Mouse (Mus musculus) limb, embryonic 13.5 days (tissue): Measurements from ENCODE around the gene Paf1. TPM values are rescaled to one million over a fixed set of nuclear protein-coding genes. Genes with fewer than 3 reads are reported as not detected.
A peak's percentile ranks its signal among the peaks of the same experiment; 100 is the strongest.

Experiments
- ATAC-seq: fragments of 200-750 bp; cut with Nextera tagmentation; 2 replicates; pipeline ENCODE4 v1.8.0; 2017; ENCODE audit warnings: low read depth, moderate number of reproducible peaks, moderate TSS enrichment; ENCODE audit not compliant: low FRiP score
- H3K27ac ChIP-seq: fragments of 300-500 bp; sonication (generic); 2 replicates; pipeline ENCODE4 v1.5.1; 2015; ENCODE audit warnings: inconsistent platforms, mild to moderate bottlenecking, moderate library complexity
- H3K27me3 ChIP-seq: fragments of 300-500 bp; sonication (generic); 2 replicates; pipeline ENCODE4 v1.6.1; 2015; ENCODE audit warnings: mild to moderate bottlenecking, inconsistent platforms
- H3K36me3 ChIP-seq: fragments of 300-500 bp; sonication (generic); 2 replicates; pipeline ENCODE4 v1.6.1; 2015; ENCODE audit warnings: inconsistent platforms, mild to moderate bottlenecking, moderate library complexity
- H3K4me1 ChIP-seq: fragments of 300-500 bp; sonication (generic); 2 replicates; pipeline ENCODE4 v1.6.1; 2015; ENCODE audit warnings: inconsistent platforms
- H3K4me2 ChIP-seq: fragments of 300-500 bp; sonication (generic); replicated peaks from 2 replicates; pipeline ENCODE4 v1.6.1; 2015; ENCODE audit warnings: inconsistent platforms, mild to moderate bottlenecking, moderate library complexity
- H3K4me3 ChIP-seq: fragments of 300-500 bp; sonication (generic); 2 replicates; pipeline ENCODE4 v1.5.1; 2015; ENCODE audit warnings: moderate library complexity, mild to moderate bottlenecking, inconsistent platforms
- H3K9ac ChIP-seq: fragments of 300-500 bp; sonication (generic); 2 replicates; pipeline ENCODE4 v1.6.1; 2015; ENCODE audit warnings: mild to moderate bottlenecking, inconsistent platforms
- H3K9me3 ChIP-seq: fragments of 300-500 bp; sonication (generic); 2 replicates; pipeline ENCODE4 v1.6.1; 2016; ENCODE audit warnings: inconsistent platforms
- WGBS: fragments of 180-500 bp; shearing (Covaris S2); methylation state at CpG from one replicate; pipeline ENCODE4 v1.1.7; 2015; 5-methylcytosine and 5-hydroxymethylcytosine counted together
- polyA plus RNA-seq: library from polyadenylated mRNA; unstranded; fragments of >200 nt; fragmentation: Nextera tagmentation; extraction: Ambion mirVana; gene quantifications from 2 replicates; pipeline ENCODE4 v1.2.1, GENCODE M21; 2015

The Paf1 gene
- polyA plus RNA-seq, 1 experiment from 2014 or later = 77.9 TPM

DNA sequence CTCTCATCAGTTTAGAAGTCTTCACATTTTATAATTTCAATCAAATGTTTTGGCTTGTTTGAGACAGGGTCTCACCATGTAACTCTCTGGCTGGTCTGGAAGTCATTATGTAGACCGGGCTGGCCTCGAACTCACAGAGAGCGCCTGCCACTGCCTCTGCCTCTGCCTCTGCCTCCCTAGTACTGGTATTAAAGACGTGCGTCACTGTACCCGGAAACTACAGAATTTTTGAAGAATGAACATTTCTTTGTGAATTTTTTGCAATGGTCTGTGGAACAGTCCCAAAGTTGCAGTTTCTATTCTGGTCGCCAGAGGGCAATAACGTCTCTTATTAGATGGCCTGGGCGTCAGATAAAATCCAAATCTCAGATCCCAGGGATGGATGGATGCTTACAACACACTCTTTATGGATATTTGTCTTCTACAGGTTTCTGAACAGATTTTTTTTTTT, 19.6 kb upstream of the Paf1 start:
- WGBS = under 1% methylated on average over 9 of the region's 9 CpGs
- Histone ChIP-seq H3K4me3 (peak overlapping the region; percentile 86), H3K27ac (peak overlapping the region; percentile 97; the same call in 1 of the 2 replicates), H3K9me3 (no peaks in the 10 kb centered on the region), H3K27me3 (no peaks in the 10 kb centered on the region), H3K36me3 (peaks cover 32% of the 10 kb centered on the region), H3K9ac (peak overlapping the region; percentile 61; the same call in 1 of the 2 replicates), H3K4me2 (peak overlapping the region; percentile 60), H3K4me1 (peaks cover 60% of the 10 kb centered on the region)
- peak; percentile 1 for ATAC-seq

DNA sequence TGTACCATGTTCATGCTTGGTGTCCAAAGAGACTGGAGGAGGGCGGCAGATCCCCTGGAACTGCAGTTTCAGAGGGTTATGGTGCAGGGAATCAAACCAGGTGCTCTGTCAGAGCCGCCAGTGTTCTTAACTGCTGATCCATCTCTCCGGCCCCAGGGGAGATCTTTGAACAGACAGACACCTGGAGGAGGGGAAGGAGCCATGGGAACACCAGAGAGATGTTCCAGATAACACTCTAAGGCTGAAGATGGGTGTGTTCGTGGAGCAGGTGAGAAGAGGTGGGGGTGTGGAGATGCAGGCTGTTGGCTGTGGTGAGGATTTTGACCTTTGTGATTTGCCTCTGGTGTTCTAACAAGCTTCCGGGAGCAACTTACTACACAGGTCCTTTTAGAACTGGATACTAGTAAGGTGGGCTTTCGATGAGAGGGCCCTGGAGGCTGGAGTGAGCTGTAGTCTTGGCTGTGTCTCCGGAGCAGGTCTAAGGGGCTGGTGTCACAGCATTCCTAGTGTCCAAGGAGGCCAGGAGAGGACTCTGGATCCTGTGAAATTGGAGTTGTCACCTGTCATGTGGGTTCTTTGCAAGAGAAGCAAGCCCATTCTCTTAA, 18.8 kb upstream of the Paf1 start:
- peak overlapping the region; percentile 3 for H3K4me2 ChIP-seq
- H3K4me1 ChIP-seq = peaks cover 62% of the 10 kb centered on the region
- 73% methylated on average over 7 of the region's 7 CpGs for WGBS
- no peak overlapping the region for H3K4me3 ChIP-seq
- H3K27ac ChIP-seq = peak overlapping the region; percentile 11; the same call in 1 of the 2 replicates
- no peaks in the 10 kb centered on the region for H3K9me3 ChIP-seq
- no peaks in the 10 kb centered on the region for H3K27me3 ChIP-seq
- peak overlapping the region; percentile 19; the same call in 1 of the 2 replicates for H3K9ac ChIP-seq
- H3K36me3 ChIP-seq = peaks cover 24% of the 10 kb centered on the region
- no peak for ATAC-seq

DNA sequence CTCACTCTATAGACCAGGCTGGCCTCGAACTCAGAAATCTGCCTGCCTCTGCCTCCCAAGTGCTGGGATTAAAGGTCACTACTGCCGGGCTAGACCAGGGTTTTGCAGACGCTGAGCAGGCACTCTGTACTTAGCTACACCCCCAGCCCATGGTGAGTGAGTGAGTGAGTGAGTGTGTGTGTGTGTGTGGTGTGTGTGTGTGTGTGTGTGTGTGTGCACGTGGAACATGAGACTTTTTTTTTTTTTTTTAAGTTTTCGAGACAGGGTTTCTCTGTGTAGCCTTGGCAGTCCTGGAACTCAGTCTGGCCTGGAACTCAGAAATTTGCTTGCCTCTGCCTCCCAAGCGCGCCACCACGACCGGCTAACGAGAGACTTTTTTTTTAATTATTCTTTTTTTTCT, 18.1 kb upstream of the Paf1 start:
- H3K36me3 ChIP-seq = peaks cover 18% of the 10 kb centered on the region
- H3K27ac ChIP-seq = peak overlapping the region; percentile 97
- no peak for ATAC-seq
- no peaks in the 10 kb centered on the region for H3K27me3 ChIP-seq
- peak overlapping the region; percentile 77 for H3K4me3 ChIP-seq
- H3K9ac ChIP-seq = peak overlapping the region; percentile 72; the same call in 1 of the 2 replicates
- no peaks in the 10 kb centered on the region for H3K9me3 ChIP-seq
- H3K4me2 ChIP-seq = peak overlapping the region; percentile 95
- H3K4me1 ChIP-seq = peaks cover 60% of the 10 kb centered on the region
- 79% methylated on average over 9 of the region's 10 CpGs for WGBS

DNA sequence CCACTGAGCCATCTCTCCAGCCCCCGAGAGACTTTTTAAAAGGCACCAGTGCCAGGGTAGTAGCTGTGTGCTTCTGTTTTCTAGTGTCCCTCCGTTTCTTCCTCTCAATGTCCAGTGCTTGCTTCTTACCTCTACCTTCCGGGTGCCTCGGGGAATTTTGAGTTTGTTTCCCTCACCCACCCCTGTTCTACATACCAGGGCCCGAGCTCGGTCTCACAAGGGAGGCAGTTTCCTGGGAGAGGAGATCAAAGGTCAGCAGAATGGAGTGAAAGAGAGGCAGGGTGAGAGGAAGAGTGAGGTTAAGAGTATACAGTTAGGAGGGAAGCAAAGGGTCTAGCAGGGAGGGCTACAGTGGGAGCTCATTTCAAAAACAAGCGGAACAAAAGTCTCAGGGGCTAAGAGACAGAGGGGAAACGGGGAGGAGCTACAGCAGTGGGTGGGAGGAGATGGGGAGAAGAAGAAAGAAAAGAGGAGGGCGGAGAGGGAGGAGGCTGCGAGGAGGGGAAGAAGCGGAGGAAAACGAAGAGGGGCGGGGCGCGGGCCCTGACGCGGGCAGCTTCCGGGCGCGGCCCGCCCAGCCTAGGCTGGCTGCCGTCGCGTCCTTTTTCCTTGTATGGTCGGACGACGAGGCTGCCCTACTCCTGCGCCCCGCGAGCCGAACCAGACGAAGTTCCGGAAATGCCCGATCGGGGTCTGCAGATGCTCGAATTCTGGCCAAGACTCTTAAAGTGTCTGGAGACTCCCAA, 17.4 kb upstream of the Paf1 start:
- H3K36me3 ChIP-seq = peaks cover 11% of the 10 kb centered on the region
- peaks cover 59% of the 10 kb centered on the region for H3K4me1 ChIP-seq
- no peaks in the 10 kb centered on the region for H3K9me3 ChIP-seq
- H3K9ac ChIP-seq = peak overlapping the region; percentile 72
- peak overlapping the region; percentile 97 for H3K27ac ChIP-seq
- peak overlapping the region; percentile 95 for H3K4me2 ChIP-seq
- 1% methylated on average over 33 of the region's 36 CpGs for WGBS
- ATAC-seq = peak; percentile 45
- peak overlapping the region; percentile 77 for H3K4me3 ChIP-seq
- H3K27me3 ChIP-seq = no peaks in the 10 kb centered on the region

DNA sequence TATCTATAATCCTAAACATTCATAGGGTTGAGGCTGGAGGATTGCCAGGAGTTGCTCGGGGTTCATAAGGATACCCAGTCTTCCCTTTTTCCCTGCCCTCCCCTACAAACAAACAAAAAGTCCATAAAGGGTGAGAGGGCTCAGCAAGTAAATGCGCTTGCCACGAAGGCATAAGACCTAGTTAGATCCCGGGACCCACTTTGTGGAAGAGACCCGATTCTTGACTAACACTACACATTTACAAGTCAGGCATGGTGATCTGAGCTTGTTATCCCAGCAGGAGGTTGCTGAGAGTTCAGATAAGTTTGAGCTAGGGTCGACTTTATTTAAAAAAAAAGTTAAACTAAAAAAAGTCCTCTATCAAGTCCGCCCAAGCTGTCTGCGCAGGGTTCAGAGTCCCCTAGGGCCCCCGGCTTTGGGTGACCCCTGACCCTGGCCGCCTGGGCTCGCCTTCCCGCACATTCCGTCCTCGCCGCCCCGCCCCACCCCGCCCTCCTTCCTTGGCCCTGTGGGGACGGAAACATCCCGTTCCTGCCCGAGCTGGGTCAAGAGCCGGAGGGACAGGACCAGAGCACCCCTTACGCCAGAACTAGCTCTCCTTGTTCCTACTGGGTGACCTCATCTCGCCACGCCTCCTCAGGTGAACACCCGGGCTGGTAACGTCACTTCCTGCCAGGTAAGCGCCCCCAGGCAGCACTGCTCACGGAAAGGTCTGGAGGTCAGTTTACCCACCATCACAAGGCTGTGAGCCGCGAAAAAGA, 16.6 kb upstream of the Paf1 start:
- Histone ChIP-seq H3K36me3 (peaks cover 10% of the 10 kb centered on the region), H3K4me1 (peaks cover 61% of the 10 kb centered on the region), H3K4me3 (peak overlapping the region; percentile 77), H3K9me3 (no peaks in the 10 kb centered on the region), H3K27ac (peak overlapping the region; percentile 97), H3K4me2 (peak overlapping the region; percentile 95), H3K27me3 (no peaks in the 10 kb centered on the region), H3K9ac (peak overlapping the region; percentile 72)
- no peak for ATAC-seq
- WGBS = 2% methylated on average over 30 of the region's 30 CpGs

DNA sequence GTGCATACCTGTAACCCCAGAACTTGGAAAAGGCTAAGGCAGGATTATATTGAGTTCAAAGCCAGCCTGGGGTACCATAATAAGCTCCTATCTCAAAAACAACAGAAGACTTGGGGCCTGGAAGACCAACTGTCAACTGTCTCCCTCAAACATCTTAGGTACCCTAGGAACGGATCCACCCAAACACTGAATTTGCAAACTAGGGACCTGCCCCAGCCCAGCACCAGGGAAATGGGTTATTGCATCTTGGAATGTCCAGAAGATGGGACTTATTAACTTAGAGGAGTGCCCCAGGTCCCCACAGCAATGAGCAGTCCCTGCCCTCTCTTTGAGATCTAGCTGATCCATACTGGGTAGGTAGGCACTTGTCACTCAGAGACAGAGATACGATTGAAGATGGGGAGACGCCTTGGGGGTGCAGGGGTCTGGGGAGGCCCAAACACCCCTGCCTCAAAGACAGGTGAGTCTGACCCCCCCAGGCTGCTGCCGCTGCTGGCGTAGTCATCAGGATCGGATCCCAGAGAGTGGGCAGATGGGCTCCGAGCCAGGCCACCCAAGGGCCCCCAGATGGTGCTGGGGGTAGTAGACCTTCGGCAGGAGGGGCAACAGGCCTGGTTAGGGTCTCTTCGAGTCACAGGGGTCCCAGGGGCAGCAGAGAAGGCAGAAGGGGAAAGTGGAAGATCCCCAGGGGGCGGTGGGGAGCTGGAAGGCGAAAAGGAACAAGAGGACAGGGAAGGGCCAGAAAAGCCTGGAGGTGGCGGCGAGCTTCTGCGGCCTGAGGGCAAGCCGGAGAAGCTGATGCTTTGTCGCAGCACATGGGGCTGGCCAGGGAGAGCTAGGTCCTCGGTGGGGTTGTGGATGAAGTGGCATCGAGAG, 15.3 kb upstream of the Paf1 start:
- Histone ChIP-seq H3K36me3 (peaks cover 10% of the 10 kb centered on the region), H3K4me1 (peaks cover 73% of the 10 kb centered on the region), H3K9ac (peak overlapping the region; percentile 91), H3K4me2 (peak overlapping the region; percentile 95), H3K4me3 (peak overlapping the region; percentile 77), H3K9me3 (no peaks in the 10 kb centered on the region), H3K27ac (peak overlapping the region; percentile 22; the same call in 1 of the 2 replicates), H3K27me3 (no peaks in the 10 kb centered on the region)
- ATAC-seq = no peak
- 73% methylated on average over 18 of the region's 18 CpGs for WGBS

DNA sequence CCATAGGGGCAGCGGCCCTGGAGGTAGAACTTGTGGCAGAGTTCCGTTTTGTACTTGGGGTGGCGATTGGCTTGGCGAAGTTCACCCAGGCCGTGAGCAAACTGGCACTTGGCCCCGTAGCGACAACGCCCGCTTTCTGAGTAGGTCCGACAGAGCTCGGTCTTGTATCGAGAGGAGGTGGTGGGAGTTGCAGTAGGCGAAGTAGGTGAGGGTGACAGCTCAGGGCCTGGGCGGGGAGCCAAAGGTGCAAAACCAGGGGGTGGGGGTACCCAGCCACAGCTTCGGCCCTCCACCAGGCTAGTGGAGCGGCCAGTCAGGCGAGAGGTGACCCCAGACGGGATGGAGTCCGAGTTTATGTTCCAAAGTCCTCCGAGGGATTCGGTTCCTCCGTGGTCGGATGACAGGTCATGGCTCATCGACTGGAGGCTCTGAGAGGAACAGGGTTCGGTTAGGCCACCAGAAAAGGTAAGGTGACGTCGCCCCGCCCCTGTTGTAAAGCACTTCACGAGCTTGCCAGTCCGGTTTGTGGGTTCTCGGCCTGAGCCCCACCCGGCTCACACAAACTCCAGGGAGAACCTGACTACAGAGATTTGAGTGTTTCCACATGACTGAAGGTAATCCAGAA, 14.6 kb upstream of the Paf1 start:
- no peak for ATAC-seq
- no peaks in the 10 kb centered on the region for H3K27me3 ChIP-seq
- 35% methylated on average over 32 of the region's 32 CpGs for WGBS
- H3K36me3 ChIP-seq = peaks cover 10% of the 10 kb centered on the region
- peak overlapping the region; percentile 87 for H3K27ac ChIP-seq
- H3K4me1 ChIP-seq = peaks cover 80% of the 10 kb centered on the region
- H3K9ac ChIP-seq = peak overlapping the region; percentile 91
- H3K9me3 ChIP-seq = no peaks in the 10 kb centered on the region
- peak overlapping the region; percentile 77 for H3K4me3 ChIP-seq
- peak overlapping the region; percentile 95 for H3K4me2 ChIP-seq

DNA sequence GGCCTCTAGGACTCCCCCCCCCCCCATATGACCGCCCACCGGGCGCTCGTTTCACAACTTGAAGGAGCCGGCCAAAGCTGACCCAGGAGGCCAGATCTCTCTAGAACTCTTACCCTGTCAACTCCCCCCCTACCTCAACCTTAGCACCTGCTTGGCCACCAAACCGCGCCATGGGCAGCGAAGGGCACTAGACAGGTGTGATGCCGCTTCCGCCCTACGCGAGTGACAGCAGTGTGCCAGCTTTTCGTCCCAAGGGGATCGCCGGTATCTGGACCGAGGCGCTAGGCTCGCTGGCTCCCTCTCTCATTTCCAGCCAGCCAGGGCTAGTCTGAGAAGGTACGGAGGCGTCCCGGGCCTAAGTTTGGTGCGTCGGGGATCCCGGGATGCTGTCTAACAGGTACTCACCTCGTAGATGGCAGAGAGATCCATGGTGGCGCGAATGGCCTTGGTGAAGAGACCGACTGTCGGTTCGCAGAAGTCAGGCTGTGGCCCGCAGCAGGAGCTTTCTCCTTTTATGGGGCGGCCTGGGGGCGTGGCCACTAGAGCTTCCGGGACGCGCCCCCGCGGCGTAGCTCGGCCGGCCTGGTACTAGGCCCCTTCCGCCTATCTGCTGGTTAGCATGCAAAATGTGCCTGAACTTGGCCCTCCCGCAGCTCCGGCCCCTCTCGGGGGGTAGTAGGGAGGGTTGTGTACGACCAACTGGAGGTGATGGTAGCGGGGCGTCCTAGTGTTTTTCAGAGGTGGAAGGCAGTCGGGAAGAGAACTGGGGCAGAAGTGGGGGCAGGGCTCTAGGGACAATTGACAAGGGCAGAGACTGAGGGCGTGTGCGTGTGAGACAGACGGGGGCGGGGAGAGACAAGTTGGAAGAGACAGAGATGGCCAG, 13.7 kb upstream of the Paf1 start:
- H3K9me3 ChIP-seq = no peaks in the 10 kb centered on the region
- H3K27me3 ChIP-seq = no peaks in the 10 kb centered on the region
- 2% methylated on average over 53 of the region's 53 CpGs for WGBS
- H3K4me2 ChIP-seq = peak overlapping the region; percentile 95
- ATAC-seq = peak; percentile 55
- H3K36me3 ChIP-seq = peaks cover 10% of the 10 kb centered on the region
- H3K4me3 ChIP-seq = peak overlapping the region; percentile 77
- peak overlapping the region; percentile 87 for H3K27ac ChIP-seq
- H3K4me1 ChIP-seq = peaks cover 81% of the 10 kb centered on the region
- peak overlapping the region; percentile 91 for H3K9ac ChIP-seq

DNA sequence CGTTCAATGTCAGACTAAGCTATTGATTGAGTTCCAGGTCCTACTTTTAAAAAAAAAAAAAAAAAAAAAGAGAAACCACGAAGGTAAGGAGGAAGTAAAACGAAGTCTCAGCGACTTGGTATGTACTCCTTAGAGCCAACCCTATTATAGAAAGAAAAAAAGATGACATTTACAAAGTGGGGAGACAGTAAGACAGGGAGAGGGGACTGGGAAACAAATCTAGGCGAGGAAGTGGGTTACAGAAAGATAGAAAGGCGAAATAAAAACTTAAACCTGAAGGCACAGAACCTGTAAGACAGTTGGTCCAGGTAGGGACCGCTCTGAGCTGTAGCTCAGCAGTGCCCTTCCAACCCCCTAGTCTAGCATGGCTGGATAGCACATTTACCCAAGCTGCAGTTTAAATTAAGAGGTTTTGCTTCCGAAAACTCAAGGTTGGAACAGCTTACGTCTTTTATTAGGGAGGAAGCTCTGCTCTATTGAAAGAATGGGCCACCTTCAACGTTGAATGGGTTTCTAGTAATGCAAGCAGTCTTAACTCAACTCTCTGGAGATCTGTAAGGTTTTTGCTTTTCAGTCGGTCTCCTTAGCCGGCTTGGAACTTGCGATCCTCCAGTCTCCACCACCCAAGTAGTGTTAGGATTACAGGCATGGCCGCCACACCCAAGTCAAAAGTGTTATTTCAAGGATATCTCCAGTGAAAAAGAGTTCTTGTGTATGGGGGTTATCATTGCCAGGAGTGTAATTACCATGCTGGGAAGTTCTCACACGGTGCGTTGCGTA, 12.3 kb upstream of the Paf1 start, which contains the start of gene Zfp36:
Gene Zfp36 (minus strand): TSS at position 17 of the 780 bp plus-strand sequence.
- Histone ChIP-seq H3K4me2 (peak within 1 kb of the TSS; percentile 95), H3K27ac (peak within 1 kb of the TSS; percentile 97), H3K9ac (peak within 1 kb of the TSS; percentile 91), H3K27me3 (no peaks in the 10 kb centered on the region), H3K36me3 (peaks cover 13% of the 10 kb centered on the region), H3K4me1 (peaks cover 71% of the 10 kb centered on the region), H3K9me3 (no peaks in the 10 kb centered on the region), H3K4me3 (peak within 1 kb of the TSS; percentile 77)
- no peak for ATAC-seq
- WGBS = 44% methylated on average over 17 of the region's 17 CpGs
